Mouse (Mus musculus): ENCODE results near the gene Brf1.

The Brf1 gene

GRCm38 (mm10) chr12:112911701-112912100, 88.8 kb downstream of the Brf1 start:
- no peak for DNase-seq (ENCODE audit: extremely low read depth, insufficient read length, low spot score)
